Mouse (Mus musculus) limb, embryonic 12.5 days (tissue): ENCODE measurements around the gene Hoxd13. TPM values are rescaled to one million over a fixed set of nuclear protein-coding genes. Genes with fewer than 3 reads are reported as not detected.
A peak's percentile ranks its signal among the peaks of the same experiment; 100 is the strongest.

Experiments used
- ATAC-seq: fragments of 200-750 bp; cut with Nextera tagmentation; 2 replicates; pipeline ENCODE4 v1.8.0; 2017; ENCODE audit warnings: low read depth, moderate TSS enrichment; ENCODE audit not compliant: insufficient number of reproducible peaks, insufficient read depth, low FRiP score, low TSS enrichment
- H3K27ac ChIP-seq: fragments of 300-500 bp; sonication (generic); 2 replicates; pipeline ENCODE4 v1.5.1; 2016; ENCODE audit warnings: mild to moderate bottlenecking, moderate library complexity
- H3K27me3 ChIP-seq: fragments of 300-500 bp; sonication (generic); 2 replicates; pipeline ENCODE4 v1.6.1; 2016; ENCODE audit warnings: mild to moderate bottlenecking, moderate library complexity
- H3K36me3 ChIP-seq: fragments of 300-500 bp; sonication (generic); 2 replicates; pipeline ENCODE4 v1.6.1; 2016; ENCODE audit warnings: mild to moderate bottlenecking, moderate library complexity
- H3K4me1 ChIP-seq: fragments of 300-500 bp; sonication (generic); replicated peaks from 2 replicates; pipeline ENCODE4 v1.6.1; 2016
- H3K4me2 ChIP-seq: fragments of 300-500 bp; sonication (generic); 2 replicates; pipeline ENCODE4 v1.6.1; 2016; ENCODE audit warnings: mild to moderate bottlenecking, moderate library complexity
- H3K4me3 ChIP-seq: fragments of 300-500 bp; sonication (generic); replicated peaks from 2 replicates; pipeline ENCODE4 v1.5.1; 2016; ENCODE audit warnings: mild to moderate bottlenecking
- H3K9ac ChIP-seq: fragments of 300-500 bp; sonication (generic); replicated peaks from 2 replicates; pipeline ENCODE4 v1.6.1; 2016; ENCODE audit warnings: mild to moderate bottlenecking, moderate library complexity
- H3K9me3 ChIP-seq: fragments of 300-500 bp; sonication (generic); 2 replicates; pipeline ENCODE4 v1.6.1; 2016; ENCODE audit warnings: mild to moderate bottlenecking, moderate library complexity
- WGBS: fragments of 180-500 bp; shearing (Covaris S2); methylation state at CpG from one replicate; pipeline ENCODE4 v1.1.7; 2016; 5-methylcytosine and 5-hydroxymethylcytosine counted together
- microRNA-seq: library from miRNA; unstranded; fragments of <30 nt; microRNA quantifications from one replicate; pipeline ENCODE4, GENCODE M21; 2017
- polyA plus RNA-seq: library from polyadenylated mRNA; unstranded; fragments of >200 nt; fragmentation: Nextera tagmentation; extraction: Ambion mirVana; gene quantifications from 2 replicates; pipeline ENCODE4 v1.2.1, GENCODE M21; 2016

Hoxd13 gene
- polyA plus RNA-seq, 1 experiment from 2014 or later, result 88.0 TPM

GRCm38 (mm10) chr2:74711721-74712621, 43.9 kb downstream of the Hoxd13 start, which contains the start of the genes Hoxd3 and Hoxd4:
Hoxd3 (plus strand) TSS chr2:74711927.
Hoxd4 (plus strand) TSS chr2:74711929.
- H3K9ac ChIP-seq, result peak within 1 kb of the TSS; percentile 60
- peaks cover 50% of the 10 kb centered on the region for H3K4me1 ChIP-seq
- H3K27me3 ChIP-seq, result peaks cover 85% of the 10 kb centered on the region
- WGBS, result under 1% methylated on average over 65 of the region's 65 CpGs
- H3K27ac ChIP-seq, result peak within 1 kb of the TSS; percentile 79
- H3K36me3 ChIP-seq, result no peaks in the 10 kb centered on the region
- peak within 1 kb of the TSS; percentile 55 for H3K4me3 ChIP-seq
- H3K4me2 ChIP-seq, result peak within 1 kb of the TSS; percentile 75
- H3K9me3 ChIP-seq, result no peaks in the 10 kb centered on the region
- peak; percentile 53 for ATAC-seq

GRCm38 (mm10) chr2:74713239-74714150, 45.4 kb downstream of the Hoxd13 start:
- no peaks in the 10 kb centered on the region for H3K36me3 ChIP-seq
- H3K27me3 ChIP-seq, result peaks cover 84% of the 10 kb centered on the region
- no peak for ATAC-seq
- H3K9me3 ChIP-seq, result no peaks in the 10 kb centered on the region
- peak overlapping the region; percentile 75 for H3K4me2 ChIP-seq
- no peak overlapping the region for H3K27ac ChIP-seq
- H3K4me3 ChIP-seq, result peak overlapping the region; percentile 55
- peaks cover 48% of the 10 kb centered on the region for H3K4me1 ChIP-seq
- H3K9ac ChIP-seq, result no peak overlapping the region
- WGBS, result 2% methylated on average over 19 of the region's 19 CpGs

- Histone ChIP-seq H3K4me2 (peak overlapping the region; percentile 75), H3K4me3 (peak overlapping the region; percentile 55), H3K27ac (0 out of 2 replicates have a peak overlapping the region, but pooled peaks have one; percentile 35), H3K27me3 (peaks cover 83% of the 10 kb centered on the region), H3K9me3 (no peaks in the 10 kb centered on the region), H3K36me3 (no peaks in the 10 kb centered on the region), H3K9ac (no peak overlapping the region; the same call in 1 of the 2 replicates), H3K4me1 (peaks cover 43% of the 10 kb centered on the region)
- WGBS, result 2% methylated on average over 18 of the region's 18 CpGs
- ATAC-seq, result no peak
Observed at GRCm38 (mm10) chr2:74714156-74714789, 46.2 kb downstream of the Hoxd13 start.

DNA sequence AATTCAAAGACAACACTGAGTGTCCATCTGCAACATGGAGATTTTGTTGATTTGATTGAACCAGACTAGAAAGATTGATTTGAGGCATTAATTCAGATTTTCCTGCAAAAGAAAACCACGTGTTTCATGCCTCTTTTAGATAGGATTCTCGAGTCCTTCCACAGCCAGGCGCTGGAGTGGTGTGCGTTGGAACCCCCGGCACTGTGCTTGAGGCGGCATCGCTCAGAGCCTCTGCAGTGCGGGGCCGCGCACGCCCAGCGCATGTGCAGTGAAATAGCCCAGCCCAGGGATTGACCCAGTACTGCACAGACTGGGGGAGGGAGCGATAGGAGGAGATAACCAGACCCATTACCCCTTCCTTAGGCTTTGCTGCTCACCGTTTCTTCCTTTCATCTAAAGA, 46.8 kb downstream of the Hoxd13 start:
- Histone ChIP-seq H3K27me3 (peaks cover 83% of the 10 kb centered on the region), H3K9ac (no peak overlapping the region; the same call in 1 of the 2 replicates), H3K4me1 (peaks cover 43% of the 10 kb centered on the region), H3K9me3 (no peaks in the 10 kb centered on the region), H3K36me3 (no peaks in the 10 kb centered on the region), H3K4me3 (peak overlapping the region; percentile 55), H3K27ac (no peak overlapping the region), H3K4me2 (peak overlapping the region; percentile 75)
- WGBS, result 2% methylated on average over 14 of the region's 14 CpGs
- no peak for ATAC-seq

- H3K27me3 ChIP-seq, result peaks cover 83% of the 10 kb centered on the region
- WGBS, result 2% methylated on average over 26 of the region's 26 CpGs
- peak overlapping the region; percentile 22 for H3K4me3 ChIP-seq
- no peaks in the 10 kb centered on the region for H3K36me3 ChIP-seq
- H3K9ac ChIP-seq, result no peak overlapping the region
- H3K4me2 ChIP-seq, result peak overlapping the region; percentile 75
- H3K9me3 ChIP-seq, result no peaks in the 10 kb centered on the region
- peaks cover 43% of the 10 kb centered on the region for H3K4me1 ChIP-seq
- ATAC-seq, result 0 out of 2 replicates have a peak, but pooled peaks have one; percentile 53
- H3K27ac ChIP-seq, result no peak overlapping the region
Observed at GRCm38 (mm10) chr2:74715504-74716241, 47.6 kb downstream of the Hoxd13 start.

DNA sequence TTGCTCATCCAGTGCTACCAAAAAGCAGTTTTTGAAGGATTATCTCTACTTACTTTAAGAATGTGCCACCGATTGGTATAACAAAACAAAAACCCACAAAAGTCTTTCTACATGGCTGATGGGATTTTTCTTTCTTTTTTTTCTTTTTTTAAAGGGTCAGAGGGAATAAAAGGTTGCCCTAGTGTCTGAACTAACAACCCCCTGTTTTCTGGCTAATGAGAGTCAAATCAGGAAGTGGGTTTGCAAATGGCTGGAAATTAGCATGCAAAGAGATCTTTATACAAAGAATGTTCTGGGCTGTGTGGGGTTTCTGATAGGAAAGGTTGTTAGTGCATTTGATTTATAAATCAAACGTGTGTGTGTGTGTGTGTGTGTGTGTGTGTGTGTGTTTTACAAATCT, 52.3 kb downstream of the Hoxd13 start:
- no peak for ATAC-seq
- 11% methylated on average over 2 of the region's 2 CpGs for WGBS
- H3K9ac ChIP-seq, result no peak overlapping the region

DNA sequence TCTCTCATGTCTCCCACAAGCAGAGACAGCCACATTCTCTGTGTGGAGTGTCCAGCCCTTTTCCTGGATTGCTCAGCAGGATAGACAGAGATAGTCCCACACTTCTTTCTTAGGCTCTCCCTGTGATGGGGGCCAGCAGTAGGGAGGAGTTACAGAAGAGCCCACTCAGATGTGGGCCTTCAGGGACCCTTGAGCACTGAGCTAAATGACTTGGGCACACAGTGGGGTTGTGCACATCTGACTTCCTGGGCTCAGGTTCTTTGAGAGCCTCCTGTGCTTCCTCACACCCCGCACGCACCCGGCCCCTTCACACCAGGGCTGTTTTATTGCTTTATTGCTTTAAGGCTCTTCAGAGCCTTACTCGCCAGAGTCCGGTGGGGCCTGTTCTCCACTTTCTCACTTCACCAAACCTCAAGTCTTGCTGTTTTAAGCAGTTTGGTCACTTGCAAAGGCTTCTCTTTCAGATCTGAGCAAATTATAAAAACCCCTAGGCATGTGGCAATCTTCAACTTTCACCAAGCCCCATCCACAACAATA, 52.9 kb downstream of the Hoxd13 start:
- H3K4me1 ChIP-seq, result peaks cover 30% of the 10 kb centered on the region
- peaks cover 90% of the 10 kb centered on the region for H3K27me3 ChIP-seq
- WGBS, result 5% methylated on average over 5 of the region's 5 CpGs
- H3K4me2 ChIP-seq, result no peak overlapping the region
- H3K9me3 ChIP-seq, result no peaks in the 10 kb centered on the region
- H3K9ac ChIP-seq, result no peak overlapping the region
- H3K36me3 ChIP-seq, result no peaks in the 10 kb centered on the region
- ATAC-seq, result no peak
- H3K4me3 ChIP-seq, result no peak overlapping the region
- no peak overlapping the region for H3K27ac ChIP-seq

More for the DNA sequence above, 52.3 kb downstream of the Hoxd13 start:
- Histone ChIP-seq H3K4me1 (peaks cover 36% of the 10 kb centered on the region), H3K9me3 (no peaks in the 10 kb centered on the region), H3K4me3 (no peak overlapping the region), H3K4me2 (no peak overlapping the region), H3K36me3 (no peaks in the 10 kb centered on the region), H3K27me3 (peaks cover 87% of the 10 kb centered on the region), H3K27ac (no peak overlapping the region)

Small RNA genes lying within 50 kb of the gene (microRNA-seq; reads per million reads assigned to microRNA genes)
- gene Gm44463, result not detected

Other genes starting within 250 kb of the Hoxd13 start
- gene Lnpk, start 88.9 kb upstream of the Hoxd13 start, polyA plus RNA-seq, result 80.8 and 90.7 TPM in 2 replicates
- gene Evx2, start 8.8 kb upstream of the Hoxd13 start, polyA plus RNA-seq, result 6.8 and 8.3 TPM in 2 replicates
- gene Hoxd12, start 6.7 kb downstream of the Hoxd13 start, polyA plus RNA-seq, result 113 and 130 TPM in 2 replicates
- 55.4 and 62.0 TPM in 2 replicates for gene Hoxd11, start 11.2 kb downstream of the Hoxd13 start, polyA plus RNA-seq
- 39.5 and 42.0 TPM in 2 replicates for gene Hoxd10, start 23.6 kb downstream of the Hoxd13 start, polyA plus RNA-seq
- 17.8 and 19.2 TPM in 2 replicates for gene Hoxd9, start 29.4 kb downstream of the Hoxd13 start, polyA plus RNA-seq
- gene Hoxd8, start 36.3 kb downstream of the Hoxd13 start, polyA plus RNA-seq, result 7.5 and 7.8 TPM in 2 replicates
- 1.4 and 1.5 TPM in 2 replicates for gene Hoxd3, start 43.6 kb downstream of the Hoxd13 start, polyA plus RNA-seq
- 0.55 and 0.78 TPM in 2 replicates for gene Hoxd4, start 43.6 kb downstream of the Hoxd13 start, polyA plus RNA-seq
- 0.38 and 0.51 TPM in 2 replicates for gene Gm28230, start 58.4 kb downstream of the Hoxd13 start, polyA plus RNA-seq
- 0.41 and 0.43 TPM in 2 replicates for gene Hoxd1, start 94.7 kb downstream of the Hoxd13 start, polyA plus RNA-seq
- 110 and 114 TPM in 2 replicates for gene Mtx2, start 157.5 kb downstream of the Hoxd13 start, polyA plus RNA-seq